Mouse (Mus musculus): ENCODE measurements around the gene H1f0. TPM values are rescaled to one million over a fixed set of nuclear protein-coding genes. Genes with fewer than 3 reads are reported as not detected.

Gene H1f0
- total and polyA plus RNA-seq, 3 experiments = 33.5 to 213 (median 46.8) TPM

DNA sequence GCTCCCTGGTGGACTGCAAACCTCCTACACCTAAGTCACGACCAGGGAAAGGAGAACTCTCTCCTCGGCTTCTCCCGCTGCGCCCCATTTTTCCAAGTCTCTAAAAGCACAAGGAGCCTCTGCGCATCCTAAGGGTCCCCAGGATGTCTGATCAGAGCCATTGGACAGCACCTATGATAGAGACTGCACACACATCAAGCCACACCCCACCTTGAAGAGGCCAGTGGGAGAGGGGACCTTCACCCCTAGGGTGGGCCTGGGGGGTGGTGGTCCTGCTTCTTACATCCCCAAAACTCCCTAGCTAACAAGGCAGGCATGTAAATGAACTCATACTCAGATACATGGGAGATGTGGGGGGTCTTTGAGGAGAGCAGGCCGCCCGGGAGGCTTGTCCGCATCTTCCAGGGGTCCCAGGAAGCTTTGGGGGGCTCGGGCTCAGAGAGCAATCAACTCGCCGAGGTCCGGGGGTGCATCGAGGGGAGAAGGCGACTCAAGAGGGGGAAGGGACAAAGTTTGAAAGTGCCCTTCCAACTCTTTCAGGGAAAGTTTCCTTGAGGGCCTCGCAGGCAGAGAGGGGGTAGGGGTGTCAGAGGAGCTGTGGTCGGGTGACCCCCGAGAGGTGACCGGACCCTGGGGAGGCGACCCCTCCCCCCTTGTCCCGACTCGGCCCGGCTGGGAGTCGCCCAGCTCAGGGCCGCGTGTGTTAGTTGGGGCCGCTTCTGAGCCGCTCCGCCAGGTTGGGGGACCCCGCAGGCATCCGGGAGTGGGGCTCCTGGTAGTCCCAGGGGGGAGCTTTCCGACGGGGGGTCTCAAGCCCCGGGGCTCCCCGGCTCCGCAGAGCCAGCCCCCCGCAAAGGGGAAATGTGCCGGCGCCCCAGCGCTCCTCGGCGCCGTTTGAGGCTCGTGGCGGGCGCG, 702 bp upstream of the H1f0 start:
- Histone ChIP-seq H3K4me1 (ENCODE audit: control insufficient read depth in 1 of 2, insufficient read depth in 2 of 2, low read length in 2 of 2) (peaks cover 0 to 17% of the 10 kb centered on the region in 2 experiments; a peak in 2 of 4 replicates), H3K27me3 (ENCODE audit: control insufficient read depth in 1 of 2, insufficient read depth in 2 of 2, low read length in 2 of 2) (no peaks in the 10 kb centered on the region; a peak in 1 of 4 replicates), H3K9ac (ENCODE audit: control insufficient read depth, low read depth, low read length, poor library complexity, severe bottlenecking) (peak overlapping the region; percentile 89), H3K4me3 (ENCODE audit: control insufficient read depth in 1 of 2, insufficient read depth in 1 of 2, low read depth in 2 of 2, low read length in 2 of 2) (peak overlapping the region; percentile 58 to 75), H3K36me3 (ENCODE audit: control insufficient read depth in 1 of 2, insufficient read depth in 2 of 2, low read length in 2 of 2) (peaks cover 0 to 6% of the 10 kb centered on the region in 2 experiments; a peak in 1 of 4 replicates), H3K27ac (ENCODE audit: control insufficient read depth, low read depth, low read length) (peak overlapping the region; percentile 34), H3K79me2 (ENCODE audit: control insufficient read depth, insufficient read depth, low read length, poor library complexity) (peaks cover 7% of the 10 kb centered on the region; the same call in 1 of the 2 replicates), H3K9me3 (replicated peaks; ENCODE audit: insufficient read depth, low read length) (no peaks in the 10 kb centered on the region)
- TF ChIP-seq MEF2A (IDR thresholded peaks at IDR 0.05; ENCODE audit: extremely low read depth, insufficient replicate concordance, low read depth, low read length, poor library complexity, severe bottlenecking) (no peak), NRF1 (IDR thresholded peaks at IDR 0.05; ENCODE audit: insufficient read depth, low read depth, low read length, poor library complexity, severe bottlenecking) (no peak), POLR2AphosphoS5 (IDR thresholded peaks at IDR 0.05; ENCODE audit: borderline replicate concordance, low read depth, low read length) (no peak), POLR2AphosphoS2 (IDR thresholded peaks at IDR 0.05; ENCODE audit: low read length) (no peak), UBTF (IDR thresholded peaks at IDR 0.05; ENCODE audit: borderline replicate concordance, insufficient read depth, low read depth, low read length) (no peak), BHLHE40 (IDR thresholded peaks at IDR 0.05; ENCODE audit: borderline replicate concordance, low read depth, low read length) (no peak), ELF1 (IDR thresholded peaks at IDR 0.05; ENCODE audit: low read depth, low read length) (no peak), CHD1 (IDR thresholded peaks at IDR 0.05; ENCODE audit: low read depth, low read length) (no peak), MAFK (IDR thresholded peaks at IDR 0.05; ENCODE audit: borderline replicate concordance, low read depth, low read length) (no peak), MAX (IDR thresholded peaks at IDR 0.05; ENCODE audit: low read length) (no peak), RAD21 (IDR thresholded peaks at IDR 0.05; ENCODE audit: low read depth, low read length) (no peak), GABPA (IDR thresholded peaks at IDR 0.05; ENCODE audit: low read depth, low read length) (no peak), E2F4 (IDR thresholded peaks at IDR 0.05; ENCODE audit: borderline replicate concordance, low read depth, low read length) (no peak), USF1 (IDR thresholded peaks at IDR 0.05; ENCODE audit: low read depth, low read length) (no peak), ZMIZ1 (IDR thresholded peaks at IDR 0.05; ENCODE audit: low read depth, low read length) (no peak)
- peak; percentile 50 for DNase-seq (ENCODE audit: low read depth, low spot score)

- no peaks in the 10 kb centered on the region for H3K9me3 ChIP-seq (replicated peaks; ENCODE audit: insufficient read depth, low read length)
- H3K4me1 ChIP-seq (ENCODE audit: control insufficient read depth in 1 of 2, insufficient read depth in 2 of 2, low read length in 2 of 2) = peaks cover 0 to 17% of the 10 kb centered on the region in 2 experiments; a peak in 2 of 4 replicates
- peak overlapping the region; percentile 89 for H3K9ac ChIP-seq (ENCODE audit: control insufficient read depth, low read depth, low read length, poor library complexity, severe bottlenecking)
- peak overlapping the region; percentile 15 for H3K27ac ChIP-seq (ENCODE audit: control insufficient read depth, low read depth, low read length)
- peaks cover 0 to 6% of the 10 kb centered on the region in 2 experiments; a peak in 1 of 4 replicates for H3K36me3 ChIP-seq (ENCODE audit: control insufficient read depth in 1 of 2, insufficient read depth in 2 of 2, low read length in 2 of 2)
- H3K4me3 ChIP-seq (ENCODE audit: control insufficient read depth in 1 of 2, insufficient read depth in 1 of 2, low read depth in 2 of 2, low read length in 2 of 2) = peak overlapping the region; percentile 58 to 75
- TF ChIP-seq SIN3A (IDR thresholded peaks at IDR 0.05; ENCODE audit: low read length) (0 out of 2 replicates have a peak, but pooled peaks have one; percentile 38), MAX (IDR thresholded peaks at IDR 0.05; ENCODE audit: low read length) (peak; percentile 16; the same call in 1 of the 2 replicates), KAT2A (conservative IDR thresholded peaks at IDR 0.05; ENCODE audit: low read depth, low read length) (no peak), MXI1 (IDR thresholded peaks at IDR 0.05; ENCODE audit: low read depth, low read length) (0 out of 2 replicates have a peak, but pooled peaks have one; percentile 4), CHD1 (IDR thresholded peaks at IDR 0.05; ENCODE audit: low read depth, low read length) (0 out of 2 replicates have a peak, but pooled peaks have one; percentile 60)
- peak; percentile 51 for DNase-seq (ENCODE audit: low read depth, low spot score)
- H3K27me3 ChIP-seq (ENCODE audit: control insufficient read depth in 1 of 2, insufficient read depth in 2 of 2, low read length in 2 of 2) = no peaks in the 10 kb centered on the region; a peak in 1 of 4 replicates
- peaks cover 7% of the 10 kb centered on the region; the same call in 1 of the 2 replicates for H3K79me2 ChIP-seq (ENCODE audit: control insufficient read depth, insufficient read depth, low read length, poor library complexity)
Observed at GRCm38 (mm10) chr15:79028823-79029484, 704 bp downstream of the H1f0 start.

All from MEL (cell line).